Mouse (Mus musculus) hematopoietic stem cell, adult 5-6 weeks (primary cell): Measurements from ENCODE around the gene Nipbl. TPM values are rescaled to one million over a fixed set of nuclear protein-coding genes. Genes with fewer than 3 reads are reported as not detected.
"Not testable (repeated sequence)": the region's sequence is repeated elsewhere in the genome, so short reads cannot be mapped to it uniquely, and the experiment has no call there.

Source experiments
- ATAC-seq, 2 experiments: fragments of 125-278 bp in 1 of 2; replicated peaks in 1 of 2; 2 replicates each; pipeline ENCODE4 v1.8.0; 2016 to 2017; ENCODE audit warnings: inconsistent platforms in 2 of 2, mild to moderate bottlenecking in 2 of 2, moderate number of reproducible peaks in 2 of 2, low read depth in 1 of 2, moderate TSS enrichment in 1 of 2; ENCODE audit not compliant: low FRiP score in 2 of 2, poor library complexity in 2 of 2, severe bottlenecking in 2 of 2, insufficient read depth in 1 of 2, low TSS enrichment in 1 of 2
- total RNA-seq: library from RNA; stranded (forward); fragments of 172-1452, 232-1000 nt; gene quantifications from 2 replicates; pipeline ENCODE4 v1.2.3, GENCODE M21; 2017

The Nipbl gene
- total RNA-seq = 58.9 and 64.7 TPM in 2 replicates

- peak; percentile 61 to 68 for ATAC-seq
These were observed at the start of gene Nipbl for GRCm38 (mm10) chr15:8443926-8444889. Gene Nipbl (minus strand): TSS chr15:8444463.

- no peak for ATAC-seq
These were observed 41.0 kb upstream of the Nipbl start for GRCm38 (mm10) chr15:8485261-8485660.

- ATAC-seq = no peak
These were observed 24.8 kb upstream of the Nipbl start for GRCm38 (mm10) chr15:8469006-8469575.

- ATAC-seq = no peak
These were observed 19.3 kb upstream of the Nipbl start for GRCm38 (mm10) chr15:8463521-8463920.

- peak in 1 of 2 experiments; percentile 14; a peak in 1 of 4 replicates for ATAC-seq
These were observed 18.5 kb upstream of the Nipbl start for GRCm38 (mm10) chr15:8462780-8463179.

- no peak for ATAC-seq
These were observed 16.6 kb upstream of the Nipbl start for GRCm38 (mm10) chr15:8460871-8461270.

GRCm38 (mm10) chr15:8459979-8460378 lies 15.7 kb upstream of the Nipbl start:
- ATAC-seq = no peak

- ATAC-seq = not testable (repeated sequence)
These were observed 12.0 kb upstream of the Nipbl start for GRCm38 (mm10) chr15:8456223-8456622.

- 0 out of 4 replicates have a peak, but pooled peaks of 1 of the 2 experiments have one; percentile 27 for ATAC-seq
These were observed 11.2 kb upstream of the Nipbl start for GRCm38 (mm10) chr15:8455486-8455885.

GRCm38 (mm10) chr15:8451071-8451470 lies 6.8 kb upstream of the Nipbl start:
- ATAC-seq = peak; percentile 91 to 94

- no peak for ATAC-seq
These were observed 3.0 kb upstream of the Nipbl start for GRCm38 (mm10) chr15:8447193-8447767.

GRCm38 (mm10) chr15:8446435-8446834 lies 2.2 kb upstream of the Nipbl start:
- peak; percentile 18 to 19; a peak in 3 of 4 replicates for ATAC-seq

- peak; percentile 20 to 24; a peak in 3 of 4 replicates for ATAC-seq
These were observed 1.7 kb upstream of the Nipbl start for GRCm38 (mm10) chr15:8445951-8446419.

GRCm38 (mm10) chr15:8444890-8445597 lies 781 bp upstream of the Nipbl start:
- peak; percentile 83 for ATAC-seq

GRCm38 (mm10) chr15:8443168-8443925 lies 916 bp downstream of the Nipbl start:
- peak; percentile 9 to 41; a peak in 2 of 4 replicates for ATAC-seq

- no peak for ATAC-seq
These were observed 1.5 kb downstream of the Nipbl start for GRCm38 (mm10) chr15:8442761-8443160.

GRCm38 (mm10) chr15:8442156-8442555 lies 2.1 kb downstream of the Nipbl start:
- ATAC-seq = no peak
